Mouse (Mus musculus) small intestine, adult 10 weeks (tissue): ENCODE measurements around the gene Gnai3. TPM values are rescaled to one million over a fixed set of nuclear protein-coding genes. Genes with fewer than 3 reads are reported as not detected.

Experiments used
- polyA plus RNA-seq: library from polyadenylated mRNA; stranded (reverse); fragments of 350-450 nt; fragmentation: Illumina TruSeq; extraction: RNeasy Lipid Tissue Mini Kit (QIAGEN cat#74804); gene quantifications from one replicate; pipeline ENCODE4 v1.2.3, GENCODE M21; 2014; ENCODE audit warnings: low replicate concordance

The Gnai3 gene
- 363 TPM for polyA plus RNA-seq

GRCm38 (mm10) chr3:108145534-108146445 is at the start of gene Gnai3:
Gnai3 (minus strand) TSS chr3:108146146.

GRCm38 (mm10) chr3:108186098-108187047 is 40.4 kb upstream of the Gnai3 start, which contains the start of gene Amigo1:
Amigo1 (plus strand) TSS chr3:108186335.

GRCm38 (mm10) chr3:108154656-108155055 is 8.7 kb upstream of the Gnai3 start, which contains the start of gene Gpr61:
Gpr61 (minus strand) TSS chr3:108154882.

GRCm38 (mm10) chr3:108092536-108093115 is 53.3 kb downstream of the Gnai3 start, which contains the start of gene Gnat2:
Gnat2 (plus strand) TSS chr3:108092789.

GRCm38 (mm10) chr3:108086470-108086979 is 59.4 kb downstream of the Gnai3 start, which contains the start of gene Ampd2:
Ampd2 (minus strand) TSS chr3:108086651.

Other genes with a start within 250 kb of the Gnai3 start
- 6.3 TPM for gene Gstm7, start 214.3 kb downstream of the Gnai3 start, polyA plus RNA-seq
- 87.2 TPM for gene Gstm6, start 202.4 kb downstream of the Gnai3 start, polyA plus RNA-seq
- 182 TPM for gene Gstm3, start 176.9 kb downstream of the Gnai3 start, polyA plus RNA-seq
- gene Gstm2, start 159.7 kb downstream of the Gnai3 start, polyA plus RNA-seq, result 49.4 TPM
- gene Gstm1, start 128.2 kb downstream of the Gnai3 start, polyA plus RNA-seq, result 30.0 TPM
- gene Gstm4, start 101.3 kb downstream of the Gnai3 start, polyA plus RNA-seq, result 8.7 TPM
- 4.9 TPM for gene Ampd2, start 59.5 kb downstream of the Gnai3 start, polyA plus RNA-seq
- 1.3 TPM for gene Gnat2, start 53.4 kb downstream of the Gnai3 start, polyA plus RNA-seq
- gene Gpr61, start 8.7 kb upstream of the Gnai3 start, polyA plus RNA-seq, result not detected
- gene Amigo1, start 40.2 kb upstream of the Gnai3 start, polyA plus RNA-seq, result 4.0 TPM
- 7.5 TPM for gene Cyb561d1, start 55.1 kb upstream of the Gnai3 start, polyA plus RNA-seq
- 2.3 TPM for gene Atxn7l2, start 64.8 kb upstream of the Gnai3 start, polyA plus RNA-seq
- gene Sypl2, start 80.5 kb upstream of the Gnai3 start, polyA plus RNA-seq, result 3.5 TPM
- 99.9 TPM for gene Psma5, start 110.8 kb upstream of the Gnai3 start, polyA plus RNA-seq
- 34.5 TPM for gene Sort1, start 137.9 kb upstream of the Gnai3 start, polyA plus RNA-seq
- gene Mybphl, start 218.8 kb upstream of the Gnai3 start, polyA plus RNA-seq, result not detected
- gene Psrc1, start 237.7 kb upstream of the Gnai3 start, polyA plus RNA-seq, result not detected